Mouse (Mus musculus): Measurements from ENCODE around the gene Olfr54. TPM values are rescaled to one million over a fixed set of nuclear protein-coding genes. Genes with fewer than 3 reads are reported as not detected.
"Not testable (repeated sequence)": the region's sequence is repeated elsewhere in the genome, so short reads cannot be mapped to it uniquely, and the experiment has no call there.

Gene Olfr54
- polyA plus RNA-seq (2015; fragmentation: Nextera tagmentation; extraction: Ambion mirVana), result 0.04 and 0.13 TPM in 2 replicates

GRCm38 (mm10) chr11:51013936-51014335 lies at the start of gene Olfr54:
Gene Olfr54, plus strand, starts transcription at chr11:51014236.
- Histone ChIP-seq H3K4me3 (replicated peaks) (no peak within 1 kb of the TSS), H3K4me1 (no peaks in the 10 kb centered on the region), H3K4me2 (replicated peaks) (no peak within 1 kb of the TSS), H3K36me3 (no peaks in the 10 kb centered on the region), H3K9me3 (replicated peaks) (no peaks in the 10 kb centered on the region), H3K27ac (replicated peaks) (no peak within 1 kb of the TSS), H3K9ac (no peak within 1 kb of the TSS), H3K27me3 (no peaks in the 10 kb centered on the region)
- 63% methylated on average over 1 of the region's 1 CpGs for WGBS
- no peak for ATAC-seq (ENCODE audit: insufficient number of reproducible peaks, low FRiP score, low TSS enrichment, low read depth)

DNA sequence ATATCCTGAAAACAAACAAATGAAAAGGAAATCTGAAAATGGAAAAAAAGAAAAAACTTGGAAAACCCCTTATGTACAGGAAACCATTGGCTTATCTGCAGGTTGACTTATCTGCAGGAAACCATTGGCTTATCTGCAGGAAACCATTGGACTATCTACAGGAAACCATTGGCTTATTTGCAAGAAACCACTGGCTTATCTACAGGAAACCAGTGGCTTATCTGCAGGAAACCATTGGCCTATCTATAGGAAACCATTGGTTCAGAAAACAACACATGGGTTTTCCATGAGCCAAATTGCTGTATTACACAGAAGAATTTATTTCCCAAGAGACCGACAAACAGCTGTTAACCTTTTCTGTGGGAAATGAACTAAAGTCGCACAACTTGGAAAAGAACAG lies 49.1 kb upstream of the Olfr54 start:
- Histone ChIP-seq H3K27me3 (no peaks in the 10 kb centered on the region), H3K4me3 (replicated peaks) (no peak overlapping the region), H3K9ac (no peak overlapping the region), H3K36me3 (no peaks in the 10 kb centered on the region), H3K4me1 (no peaks in the 10 kb centered on the region), H3K9me3 (replicated peaks) (no peaks in the 10 kb centered on the region), H3K4me2 (replicated peaks) (no peak overlapping the region), H3K27ac (replicated peaks) (no peak overlapping the region)
- 70% methylated on average over 2 of the region's 2 CpGs for WGBS
- ATAC-seq (ENCODE audit: insufficient number of reproducible peaks, low FRiP score, low TSS enrichment, low read depth), result no peak

DNA sequence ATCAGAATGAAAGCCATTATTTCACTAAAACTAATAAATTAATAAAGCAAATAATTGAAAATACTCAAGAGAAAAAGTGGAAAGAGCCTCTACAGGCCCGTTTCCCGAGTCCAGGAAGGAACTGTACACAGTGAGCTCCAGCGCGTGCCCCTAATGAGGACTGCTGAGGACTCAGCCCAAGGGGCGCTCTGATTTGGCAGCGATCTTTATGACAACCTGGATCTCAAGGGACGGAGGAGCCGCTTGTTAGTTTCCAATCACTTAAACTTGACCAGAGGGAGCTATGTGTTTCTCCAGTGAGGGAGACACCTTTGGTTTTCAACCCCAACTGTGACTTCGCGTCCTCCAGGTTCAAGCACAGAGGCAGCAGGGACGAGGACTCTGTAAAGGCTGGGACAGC lies 47.8 kb upstream of the Olfr54 start, which contains the start of gene Olfr1378:
Gene Olfr1378 (plus strand): TSS at position 301 of the 400 bp plus-strand sequence.
- no peak for ATAC-seq (ENCODE audit: insufficient number of reproducible peaks, low FRiP score, low TSS enrichment, low read depth)
- 84% methylated on average over 11 of the region's 11 CpGs for WGBS

DNA sequence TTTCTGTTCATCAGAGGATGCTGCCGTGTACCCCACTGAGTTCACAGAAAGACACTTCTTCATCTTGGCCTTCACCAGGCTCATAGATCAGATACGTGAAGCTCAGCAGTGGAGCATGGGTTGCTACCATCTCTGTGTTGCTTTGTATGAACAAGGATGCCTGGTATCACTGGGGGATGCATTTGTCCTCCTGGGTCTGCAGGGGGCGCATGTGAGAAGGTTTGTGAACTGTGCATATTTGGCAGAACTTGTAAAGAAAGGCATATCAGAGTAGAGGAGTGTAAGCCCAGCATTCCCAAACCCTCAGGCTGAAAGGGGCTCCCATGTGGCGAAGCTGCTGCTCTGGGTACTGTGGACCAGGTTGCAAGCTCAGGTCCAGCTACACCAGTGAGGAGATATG lies 36.8 kb upstream of the Olfr54 start:
- no peaks in the 10 kb centered on the region for H3K4me1 ChIP-seq
- H3K4me3 ChIP-seq (replicated peaks), result no peak overlapping the region
- no peaks in the 10 kb centered on the region for H3K27me3 ChIP-seq
- no peak overlapping the region for H3K27ac ChIP-seq (replicated peaks)
- H3K9me3 ChIP-seq (replicated peaks), result no peaks in the 10 kb centered on the region
- 69% methylated on average over 4 of the region's 4 CpGs for WGBS
- no peak overlapping the region for H3K4me2 ChIP-seq (replicated peaks)
- H3K36me3 ChIP-seq, result no peaks in the 10 kb centered on the region
- ATAC-seq (ENCODE audit: insufficient number of reproducible peaks, low FRiP score, low TSS enrichment, low read depth), result no peak
- H3K9ac ChIP-seq, result no peak overlapping the region

More for the DNA sequence above, 47.8 kb upstream of the Olfr54 start, which contains the start of gene Olfr1378:
- no peaks in the 10 kb centered on the region for H3K4me1 ChIP-seq
- H3K4me3 ChIP-seq (replicated peaks), result no peak within 1 kb of the TSS
- H3K27ac ChIP-seq (replicated peaks), result no peak within 1 kb of the TSS
- no peak within 1 kb of the TSS for H3K4me2 ChIP-seq (replicated peaks)
- no peaks in the 10 kb centered on the region for H3K27me3 ChIP-seq
- H3K36me3 ChIP-seq, result no peaks in the 10 kb centered on the region
- no peak within 1 kb of the TSS for H3K9ac ChIP-seq
- no peaks in the 10 kb centered on the region for H3K9me3 ChIP-seq (replicated peaks)

DNA sequence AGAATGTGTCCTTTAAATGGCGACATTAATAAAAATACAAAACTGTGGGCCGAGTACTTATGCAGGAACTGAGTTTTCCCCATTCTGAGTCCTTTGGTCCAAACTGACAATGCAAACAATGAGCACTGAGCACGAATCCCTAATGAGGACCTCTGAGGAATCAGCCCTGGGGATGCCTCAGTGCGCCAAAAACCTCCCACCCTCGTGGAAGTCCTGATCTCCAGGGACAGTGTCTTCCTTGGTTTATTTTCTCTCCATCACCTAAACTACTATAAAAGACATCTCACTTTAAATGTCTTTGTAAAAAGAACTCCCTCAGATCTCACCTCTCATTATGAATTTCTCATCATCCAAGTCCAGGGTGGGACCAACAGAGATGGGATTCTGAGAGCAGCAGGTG lies 32.4 kb upstream of the Olfr54 start, which contains the start of gene Olfr1377:
Gene Olfr1377 (plus strand): TSS at position 301 of the 400 bp plus-strand sequence.
- H3K27me3 ChIP-seq, result no peaks in the 10 kb centered on the region
- H3K27ac ChIP-seq (replicated peaks), result no peak within 1 kb of the TSS
- no peaks in the 10 kb centered on the region for H3K36me3 ChIP-seq
- H3K9me3 ChIP-seq (replicated peaks), result no peaks in the 10 kb centered on the region
- no peak within 1 kb of the TSS for H3K9ac ChIP-seq
- 68% methylated on average over 5 of the region's 5 CpGs for WGBS
- H3K4me2 ChIP-seq (replicated peaks), result no peak within 1 kb of the TSS
- H3K4me3 ChIP-seq (replicated peaks), result no peak within 1 kb of the TSS
- no peak for ATAC-seq (ENCODE audit: insufficient number of reproducible peaks, low FRiP score, low TSS enrichment, low read depth)
- H3K4me1 ChIP-seq, result no peaks in the 10 kb centered on the region

DNA sequence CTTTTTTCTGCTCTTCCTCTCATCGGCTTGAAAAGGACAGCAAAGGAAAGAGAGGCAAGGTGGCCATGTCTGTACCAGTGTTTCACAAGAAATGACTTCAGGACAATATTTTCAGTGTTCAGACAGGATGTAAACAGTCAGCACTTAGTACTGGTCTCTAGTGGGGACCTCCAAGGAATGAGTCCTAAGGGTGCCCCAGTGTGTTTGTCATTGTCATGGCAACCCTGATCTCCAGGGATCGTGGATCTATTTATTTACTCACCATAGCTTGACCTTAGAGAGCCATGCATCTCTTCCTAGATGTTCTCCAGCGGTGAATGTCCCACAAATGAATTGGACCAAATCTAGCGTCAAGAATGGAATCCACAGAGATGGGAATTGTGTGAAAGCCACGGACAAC lies 10.7 kb upstream of the Olfr54 start, which contains the start of gene Olfr51:
Gene Olfr51 (plus strand): TSS at position 301 of the 400 bp plus-strand sequence.
- Histone ChIP-seq H3K4me2 (replicated peaks) (no peak within 1 kb of the TSS), H3K36me3 (no peaks in the 10 kb centered on the region), H3K27me3 (no peaks in the 10 kb centered on the region), H3K4me1 (no peaks in the 10 kb centered on the region), H3K27ac (replicated peaks) (no peak within 1 kb of the TSS), H3K9ac (no peak within 1 kb of the TSS), H3K4me3 (replicated peaks) (no peak within 1 kb of the TSS), H3K9me3 (replicated peaks) (no peaks in the 10 kb centered on the region)
- no peak for ATAC-seq (ENCODE audit: insufficient number of reproducible peaks, low FRiP score, low TSS enrichment, low read depth)
- 72% methylated on average over 5 of the region's 5 CpGs for WGBS

- no peak for ATAC-seq (ENCODE audit: insufficient number of reproducible peaks, low FRiP score, low TSS enrichment, low read depth)
These were observed 2.2 kb upstream of the Olfr54 start for GRCm38 (mm10) chr11:51011821-51012220.

DNA sequence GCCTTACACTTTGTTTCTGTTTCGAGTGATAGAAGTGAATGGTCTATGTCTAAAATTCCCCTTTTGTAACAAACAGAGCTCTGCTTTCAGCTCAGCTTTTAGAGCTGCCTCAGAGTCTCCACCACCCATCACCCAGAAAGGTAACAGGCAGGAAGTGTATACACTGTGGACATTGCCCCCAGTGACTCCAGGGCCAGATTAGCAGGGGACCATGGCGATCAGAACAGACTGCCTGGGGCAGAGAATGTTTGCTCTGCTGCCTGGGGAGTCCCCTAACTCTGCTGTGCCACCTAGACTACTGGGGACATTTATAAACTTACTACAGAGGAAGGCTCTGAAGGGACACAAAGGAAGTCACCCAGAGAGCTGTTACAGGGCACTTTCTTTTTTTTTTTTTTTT lies 2.3 kb downstream of the Olfr54 start:
- Histone ChIP-seq H3K9me3 (replicated peaks) (no peaks in the 10 kb centered on the region), H3K27me3 (no peaks in the 10 kb centered on the region), H3K36me3 (no peaks in the 10 kb centered on the region), H3K9ac (no peak overlapping the region), H3K4me1 (no peaks in the 10 kb centered on the region), H3K4me2 (replicated peaks) (no peak overlapping the region), H3K4me3 (replicated peaks) (no peak overlapping the region), H3K27ac (replicated peaks) (no peak overlapping the region)
- WGBS, result 44% methylated on average over 2 of the region's 2 CpGs
- no peak for ATAC-seq (ENCODE audit: insufficient number of reproducible peaks, low FRiP score, low TSS enrichment, low read depth)

More at GRCm38 (mm10) chr11:51011821-51012220, 2.2 kb upstream of the Olfr54 start:
- no peak overlapping the region for H3K4me2 ChIP-seq (replicated peaks)
- no peak overlapping the region for H3K9ac ChIP-seq
- 60% methylated on average over 5 of the region's 5 CpGs for WGBS
- no peaks in the 10 kb centered on the region for H3K9me3 ChIP-seq (replicated peaks)
- H3K27me3 ChIP-seq, result no peaks in the 10 kb centered on the region
- no peak overlapping the region for H3K27ac ChIP-seq (replicated peaks)
- no peak overlapping the region for H3K4me3 ChIP-seq (replicated peaks)
- no peaks in the 10 kb centered on the region for H3K36me3 ChIP-seq
- H3K4me1 ChIP-seq, result no peaks in the 10 kb centered on the region

DNA sequence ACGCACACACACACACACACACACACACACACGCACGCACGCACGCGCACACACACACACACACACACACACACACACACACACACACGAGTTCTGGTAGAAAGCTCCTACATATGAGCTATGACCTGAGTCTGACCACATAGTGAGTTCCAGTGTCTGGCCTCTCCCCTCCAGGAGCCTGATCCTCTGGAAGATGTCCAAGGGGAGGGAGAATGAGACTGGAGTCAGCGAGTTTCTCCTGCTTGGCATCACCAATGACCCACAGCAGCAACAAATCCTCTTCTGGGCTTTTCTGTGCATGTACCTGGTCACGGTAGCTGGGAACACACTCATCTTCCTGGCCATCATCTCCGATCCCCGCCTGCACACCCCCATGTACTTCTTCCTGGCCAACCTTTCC lies 12.8 kb downstream of the Olfr54 start:
- not testable (repeated sequence) for H3K9ac ChIP-seq; H3K4me2 ChIP-seq (replicated peaks); H3K27me3 ChIP-seq; H3K4me1 ChIP-seq; H3K4me3 ChIP-seq (replicated peaks); H3K9me3 ChIP-seq (replicated peaks); H3K36me3 ChIP-seq; H3K27ac ChIP-seq (replicated peaks); ATAC-seq (ENCODE audit: insufficient number of reproducible peaks, low FRiP score, low TSS enrichment, low read depth)
- WGBS, result 94% methylated on average over 11 of the region's 11 CpGs

GRCm38 (mm10) chr11:51029381-51029780 lies 15.3 kb downstream of the Olfr54 start:
- not testable (repeated sequence) for H3K27me3 ChIP-seq; H3K9me3 ChIP-seq (replicated peaks); H3K4me3 ChIP-seq (replicated peaks); ATAC-seq (ENCODE audit: insufficient number of reproducible peaks, low FRiP score, low TSS enrichment, low read depth); H3K4me1 ChIP-seq; H3K27ac ChIP-seq (replicated peaks); H3K4me2 ChIP-seq (replicated peaks); H3K36me3 ChIP-seq; H3K9ac ChIP-seq
- 77% methylated on average over 8 of the region's 8 CpGs for WGBS

- Histone ChIP-seq H3K4me1 (no peaks in the 10 kb centered on the region), H3K27me3 (no peaks in the 10 kb centered on the region), H3K9ac (no peak overlapping the region), H3K4me2 (replicated peaks) (no peak overlapping the region), H3K36me3 (no peaks in the 10 kb centered on the region), H3K27ac (replicated peaks) (no peak overlapping the region), H3K4me3 (replicated peaks) (no peak overlapping the region), H3K9me3 (replicated peaks) (no peaks in the 10 kb centered on the region)
- 70% methylated on average over 2 of the region's 2 CpGs for WGBS
- ATAC-seq (ENCODE audit: insufficient number of reproducible peaks, low FRiP score, low TSS enrichment, low read depth), result no peak
These were observed 16.2 kb downstream of the Olfr54 start for GRCm38 (mm10) chr11:51030225-51030624.

GRCm38 (mm10) chr11:51032851-51033250 lies 18.8 kb downstream of the Olfr54 start:
- H3K4me2 ChIP-seq (replicated peaks), result no peak overlapping the region
- no peaks in the 10 kb centered on the region for H3K36me3 ChIP-seq
- WGBS, result 22% methylated on average over 1 of the region's 1 CpGs
- no peak overlapping the region for H3K9ac ChIP-seq
- no peak overlapping the region for H3K4me3 ChIP-seq (replicated peaks)
- H3K4me1 ChIP-seq, result no peaks in the 10 kb centered on the region
- no peak for ATAC-seq (ENCODE audit: insufficient number of reproducible peaks, low FRiP score, low TSS enrichment, low read depth)
- H3K9me3 ChIP-seq (replicated peaks), result no peaks in the 10 kb centered on the region
- no peak overlapping the region for H3K27ac ChIP-seq (replicated peaks)
- H3K27me3 ChIP-seq, result no peaks in the 10 kb centered on the region

Measured in embryonic facial prominence, embryonic 15.5 days (tissue).